Mouse (Mus musculus): ENCODE data around the gene Btbd9.

The Btbd9 gene

DNA sequence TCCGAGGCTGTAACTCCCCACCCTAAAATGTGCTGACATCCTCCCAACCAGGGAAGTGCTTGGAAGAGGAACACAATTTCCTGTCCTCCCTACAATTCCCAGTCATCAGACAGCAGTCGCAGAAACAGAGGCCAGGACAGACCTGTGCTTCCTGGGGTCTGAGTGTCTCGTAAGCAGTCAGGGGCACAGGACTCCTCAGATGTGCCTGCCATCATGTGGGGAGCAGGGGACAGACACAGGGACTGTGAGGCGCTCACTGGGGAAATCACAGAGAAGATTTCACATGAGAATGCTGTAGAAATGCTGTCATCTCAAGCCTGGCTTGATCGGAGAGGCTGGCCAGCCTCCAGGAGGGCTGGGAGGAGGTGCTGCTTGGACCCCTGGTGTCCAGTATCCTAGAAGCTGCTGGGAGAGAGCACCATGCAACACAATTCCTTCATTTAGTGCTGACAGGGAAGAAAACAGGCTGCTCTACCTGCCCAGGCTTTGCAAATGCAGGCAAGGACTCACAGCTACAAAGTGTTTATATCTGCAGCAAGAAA, 308.8 kb downstream of the Btbd9 start:
- no peak for DNase-seq

- no peak for DNase-seq
Measured at GRCm38 (mm10) chr17:30263535-30263934, 312.8 kb downstream of the Btbd9 start.

GRCm38 (mm10) chr17:30262943-30263342, 313.3 kb downstream of the Btbd9 start:
- DNase-seq, result no peak

DNA sequence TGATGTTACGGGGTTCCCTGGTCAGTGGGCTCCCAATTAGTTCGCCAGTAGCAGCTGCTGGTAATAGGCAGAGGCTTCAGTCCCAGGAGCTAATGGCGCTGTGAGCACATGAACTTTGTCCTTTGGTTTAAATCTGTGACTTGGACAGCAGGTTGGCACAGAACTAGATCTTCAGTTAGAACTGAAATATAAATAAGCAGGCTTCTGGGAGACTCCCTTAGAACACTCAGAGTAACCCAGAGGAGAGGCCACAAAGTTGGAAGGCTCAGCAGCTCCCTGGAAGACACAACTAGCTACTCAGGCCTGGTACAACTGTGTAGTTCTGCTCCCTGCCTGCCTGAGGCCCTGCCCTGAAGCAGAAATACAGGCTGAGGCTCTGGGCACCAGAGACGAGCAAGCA, 313.8 kb downstream of the Btbd9 start:
- peak; percentile 56 for DNase-seq

- no peak for DNase-seq
Measured at GRCm38 (mm10) chr17:30261983-30262340, 314.3 kb downstream of the Btbd9 start.

GRCm38 (mm10) chr17:30261307-30261982, 314.8 kb downstream of the Btbd9 start:
- no peak for DNase-seq

DNA sequence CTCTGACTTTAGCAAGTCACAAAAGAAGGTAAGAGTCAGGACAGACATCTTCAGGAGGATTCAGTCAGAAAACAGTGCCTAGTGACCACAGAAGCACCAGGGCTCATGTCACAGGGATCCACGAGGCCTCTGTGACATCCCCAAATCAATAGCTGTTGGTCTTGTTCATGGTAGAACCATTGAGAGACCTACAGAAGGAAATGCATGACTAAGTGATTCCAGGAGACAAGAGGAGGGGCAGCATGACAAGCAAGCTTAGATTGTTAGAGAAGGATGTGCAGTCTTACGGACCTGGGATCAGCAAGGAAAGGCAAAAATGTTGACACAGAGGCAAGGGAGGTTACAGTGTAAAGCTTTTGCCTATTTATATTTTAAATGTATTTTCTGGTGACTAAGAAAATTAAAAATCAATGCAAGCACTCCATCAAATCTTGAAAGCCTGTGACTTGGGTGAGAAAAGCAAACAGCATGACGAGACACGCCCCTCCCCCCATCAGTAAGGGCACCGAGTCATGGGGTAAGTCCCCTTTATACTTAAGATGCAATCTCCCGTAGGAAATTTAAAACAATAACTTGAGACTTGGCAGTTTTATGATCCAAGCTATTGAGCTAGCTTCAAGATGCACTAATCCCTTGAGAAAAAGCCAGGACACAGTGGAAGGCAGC, 315.5 kb downstream of the Btbd9 start:
- no peak for DNase-seq

DNA sequence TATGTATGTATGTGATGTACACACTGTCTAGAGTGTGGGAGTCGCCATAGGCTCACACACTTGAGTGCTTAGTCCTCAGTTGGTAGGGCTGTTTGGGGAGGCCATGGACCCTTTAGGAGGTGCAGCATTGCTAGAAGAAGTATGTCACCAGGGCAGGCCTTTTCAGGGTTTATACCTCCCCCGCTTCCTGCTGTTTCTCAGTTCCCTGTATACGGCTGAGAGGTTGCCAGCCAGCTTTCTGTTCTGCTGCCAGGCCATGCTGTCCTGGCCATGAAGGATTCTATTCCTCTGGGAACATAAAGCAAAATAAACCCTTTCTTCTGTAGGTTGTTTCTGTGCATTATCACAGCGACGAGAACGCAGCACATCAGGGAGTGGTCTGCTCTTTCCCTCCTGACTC, 316.4 kb downstream of the Btbd9 start:
- no peak for DNase-seq

GRCm38 (mm10) chr17:30258480-30258879, 317.8 kb downstream of the Btbd9 start:
- no peak for DNase-seq

- DNase-seq, result no peak
Measured at GRCm38 (mm10) chr17:30255928-30256560, 320.2 kb downstream of the Btbd9 start.

DNA sequence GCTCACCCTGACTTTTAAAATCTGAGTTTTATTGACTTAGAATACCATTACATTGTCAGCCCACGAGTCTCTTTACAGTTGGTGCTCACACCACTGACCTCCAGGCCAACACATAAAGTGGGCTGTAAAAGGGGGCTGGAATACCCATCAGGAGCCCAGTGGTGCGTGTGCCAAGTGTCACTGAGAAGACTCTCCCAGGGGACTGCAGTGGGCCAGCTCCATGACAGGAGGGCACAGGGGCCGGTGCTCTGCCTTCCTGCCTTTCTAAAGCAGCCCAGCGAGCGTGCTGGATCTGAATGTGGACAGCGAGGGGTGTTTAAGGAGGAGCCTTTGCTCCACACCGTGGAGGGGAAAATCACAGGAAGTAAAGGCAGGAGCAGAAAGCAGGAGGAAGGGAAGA, 322.4 kb downstream of the Btbd9 start:
- no peak for DNase-seq

DNA sequence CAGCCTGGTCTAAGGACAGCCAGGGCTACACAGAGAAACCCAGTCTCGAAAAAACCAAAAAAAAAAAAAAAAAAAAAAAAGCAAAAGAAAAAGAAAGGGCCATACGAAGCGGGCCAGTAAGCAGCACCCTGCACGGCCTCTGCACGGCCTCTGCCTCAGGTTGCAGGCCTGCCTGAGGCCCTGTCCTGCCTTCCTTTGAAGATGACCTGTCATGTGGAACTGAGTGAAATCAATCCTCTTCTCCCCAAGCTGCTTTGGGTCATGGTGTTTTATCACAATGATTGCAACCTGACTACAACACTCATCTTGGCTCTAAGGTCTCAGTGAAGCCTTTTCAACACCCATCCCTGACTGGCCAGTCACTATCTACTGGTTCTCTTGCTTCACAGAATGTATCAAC, 323.3 kb downstream of the Btbd9 start:
- DNase-seq, result no peak

GRCm38 (mm10) chr17:30245308-30245706, 331.0 kb downstream of the Btbd9 start:
- no peak for DNase-seq

- DNase-seq, result no peak
Measured at GRCm38 (mm10) chr17:30244651-30245307, 331.5 kb downstream of the Btbd9 start.

GRCm38 (mm10) chr17:30243540-30243939, 332.7 kb downstream of the Btbd9 start:
- no peak for DNase-seq

DNA sequence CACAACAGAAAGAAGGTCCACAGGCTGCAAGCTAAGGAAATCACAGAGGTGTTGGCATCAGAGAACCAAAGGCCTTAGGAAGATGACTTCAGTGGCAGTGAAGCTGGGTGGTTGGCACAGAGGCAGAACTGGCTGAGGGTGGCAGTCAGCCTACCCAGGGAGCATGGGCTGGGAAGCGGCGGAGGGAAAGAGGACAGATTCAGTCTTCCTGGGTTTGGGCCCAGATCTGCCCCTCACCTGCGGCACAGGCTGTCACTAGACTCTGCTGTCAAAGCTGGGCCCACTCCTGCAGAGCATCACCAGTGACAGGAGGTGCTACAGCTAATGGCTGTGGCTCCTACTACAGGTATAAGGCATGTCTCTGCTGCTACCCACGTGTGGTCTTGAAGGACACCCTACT, 333.6 kb downstream of the Btbd9 start:
- DNase-seq, result no peak

DNA sequence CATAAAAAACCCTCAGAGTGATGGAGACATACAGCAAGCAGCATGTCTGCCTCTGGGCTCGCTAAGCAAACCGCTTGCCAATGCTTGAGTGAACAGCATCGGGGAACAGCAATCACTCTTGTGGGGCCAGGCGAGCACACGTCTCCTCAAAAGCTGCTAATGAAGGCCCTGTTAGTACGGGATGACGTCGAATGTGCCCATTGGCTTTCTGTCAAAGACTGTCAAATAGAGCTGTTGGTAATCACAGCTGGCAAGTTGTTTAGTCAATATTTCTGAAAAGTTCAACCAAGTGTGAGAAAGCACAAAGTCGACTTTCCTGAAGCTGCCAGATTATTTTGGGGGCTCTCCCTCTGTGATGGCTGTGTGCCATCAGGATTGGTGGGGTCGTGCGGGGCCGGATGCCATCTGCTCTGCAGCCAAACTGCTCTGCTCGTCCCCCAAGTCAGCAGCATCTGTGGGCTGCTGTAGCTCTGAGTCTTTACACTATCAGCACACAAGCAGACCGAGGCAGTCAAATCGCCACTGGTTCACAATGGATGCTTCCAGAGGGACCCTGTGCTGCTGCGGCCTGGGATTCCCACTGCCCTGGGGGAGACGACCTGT, 334.5 kb downstream of the Btbd9 start:
- DNase-seq, result no peak

DNA sequence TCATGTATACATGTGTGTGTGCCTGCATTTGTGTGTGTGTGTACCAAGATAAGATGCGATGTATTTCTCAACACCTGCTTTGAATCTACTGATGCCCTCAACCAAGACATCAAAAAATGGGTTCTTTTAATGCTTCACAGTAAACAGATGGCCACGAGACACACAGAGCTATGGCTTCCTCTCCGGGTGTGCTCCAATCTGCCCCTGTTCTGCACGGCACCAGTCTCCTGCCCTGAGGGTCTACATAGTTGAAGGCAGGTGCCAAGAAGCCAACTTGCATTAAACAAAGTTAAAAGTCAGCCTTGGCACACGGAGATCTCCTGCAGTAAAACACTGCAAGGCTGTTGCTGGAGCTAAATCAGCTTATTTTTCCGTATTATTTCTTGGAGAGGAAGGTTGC, 335.2 kb downstream of the Btbd9 start:
- DNase-seq, result peak; percentile 44

- DNase-seq, result no peak
Measured at GRCm38 (mm10) chr17:30240659-30241058, 335.6 kb downstream of the Btbd9 start.

- DNase-seq, result no peak
Measured at GRCm38 (mm10) chr17:30239458-30239857, 336.8 kb downstream of the Btbd9 start.

- no peak for DNase-seq
Measured at GRCm38 (mm10) chr17:30237600-30237999, 338.7 kb downstream of the Btbd9 start.

DNA sequence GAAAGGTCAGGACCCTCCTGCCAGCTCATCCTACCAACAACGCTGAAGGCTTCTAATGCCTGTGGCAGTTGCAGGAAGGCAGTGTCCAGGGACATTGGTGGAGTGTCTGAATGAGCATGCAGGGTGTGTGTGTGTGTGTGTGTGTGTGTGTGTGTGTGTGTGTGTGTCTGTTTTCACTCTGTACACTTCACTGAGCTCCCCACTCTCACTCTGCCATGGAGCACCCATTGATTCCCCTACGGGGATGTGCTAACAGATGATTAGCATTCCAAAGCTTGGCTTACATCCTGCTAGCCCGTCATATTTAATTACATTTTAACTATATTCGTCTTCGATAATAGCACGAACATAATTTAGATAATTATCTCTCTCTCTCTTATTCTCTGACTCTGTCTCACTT, 339.7 kb downstream of the Btbd9 start:
- no peak for DNase-seq

DNA sequence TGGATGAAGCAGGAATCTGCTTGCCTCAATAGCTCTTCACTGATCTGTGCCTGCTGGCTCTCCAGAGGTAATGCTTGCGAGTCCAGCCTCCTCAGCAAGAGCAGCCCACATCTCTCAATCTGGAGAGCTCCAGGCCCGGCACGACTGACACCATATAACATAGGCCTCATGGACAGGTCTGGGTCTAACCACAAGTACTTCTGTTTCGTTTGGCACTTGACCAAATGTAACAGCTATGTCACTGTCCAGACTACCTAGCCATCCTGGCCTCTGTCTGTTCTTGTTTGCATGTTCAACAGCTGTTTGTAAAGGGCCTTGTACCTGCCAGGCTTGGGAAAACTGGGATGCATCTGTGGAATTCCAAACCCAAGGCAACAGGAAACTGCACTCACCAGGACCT, 340.9 kb downstream of the Btbd9 start:
- DNase-seq, result no peak
